Mouse (Mus musculus): ENCODE data around the gene Nus1. TPM values are rescaled to one million over a fixed set of nuclear protein-coding genes. Genes with fewer than 3 reads are reported as not detected.

Gene Nus1
- total and polyA plus RNA-seq, 3 experiments: 15.9 to 51.9 (median 27.9) TPM

GRCm38 (mm10) chr10:52398715-52399114 lies 18.6 kb upstream of the Nus1 start:
- in situ Hi-C loops (cut with MboI; ENCODE audit: low pct_ligation_motif_present, low pct_unique_long_range_greater_than_20kb, low sequenced_read_pairs) (loop anchor here (25.0 kb wide), 1 partner anchor 286 kb away; no protein-coding TSS in a partner anchor), dilution Hi-C loops (cut with MboI; ENCODE audit: extremely low pct_ligation_motif_present, extremely low pct_unique_long_range_greater_than_20kb, low sequenced_read_pairs) (no loop called here)
- Histone ChIP-seq H3K4me2 (ENCODE audit: insufficient read depth, low read depth, poor library complexity, severe bottlenecking) (no peak overlapping the region), H3K9ac (ENCODE audit: insufficient read depth, low read depth) (no peak overlapping the region), H3K27me3 (replicated peaks) (no peaks in the 10 kb centered on the region), H3K4me3 (replicated peaks in 1 of 3; ENCODE audit: low read depth in 2 of 3, low read length in 2 of 3, poor library complexity in 1 of 3) (no peak overlapping the region), H3K4me1 (ENCODE audit: control insufficient read depth in 1 of 2, insufficient read depth in 2 of 2) (no peaks in the 10 kb centered on the region), H3K36me3 (replicated peaks in 1 of 2; ENCODE audit: control insufficient read depth in 1 of 2, insufficient read depth in 1 of 2, low read length in 1 of 2) (no peaks in the 10 kb centered on the region), H3K79me2 (replicated peaks; ENCODE audit: control insufficient read depth, extremely low read depth, insufficient read depth, poor library complexity, severe bottlenecking) (no peaks in the 10 kb centered on the region), H3K9me3 (replicated peaks; ENCODE audit: low read length) (no peaks in the 10 kb centered on the region), H3K27ac (ENCODE audit: insufficient read depth, low read depth) (no peak overlapping the region)
- no peak for TF ChIP-seq GABPA (IDR thresholded peaks at IDR 0.05; ENCODE audit: insufficient replicate concordance, low read depth, low read length)
- no peak for TF ChIP-seq POLR2A (IDR thresholded peaks at IDR 0.05; ENCODE audit: low read depth, low read length)
- TF ChIP-seq ZKSCAN1 (IDR thresholded peaks at IDR 0.05; ENCODE audit: borderline replicate concordance, low read depth, low read length): no peak
- TF ChIP-seq PAX5 (IDR thresholded peaks at IDR 0.05; ENCODE audit: low read length): no peak
- TF ChIP-seq TBP (conservative IDR thresholded peaks at IDR 0.05; ENCODE audit: low read depth, low read length): no peak
- TF ChIP-seq ETS1 (conservative IDR thresholded peaks at IDR 0.05; ENCODE audit: low read depth, low read length): no peak
- no peak for DNase-seq (ENCODE audit: extremely low read depth)

- Histone ChIP-seq H3K27ac (ENCODE audit: insufficient read depth, low read depth) (no peak overlapping the region), H3K27me3 (replicated peaks) (no peaks in the 10 kb centered on the region), H3K79me2 (replicated peaks; ENCODE audit: control insufficient read depth, extremely low read depth, insufficient read depth, poor library complexity, severe bottlenecking) (no peaks in the 10 kb centered on the region), H3K4me1 (ENCODE audit: control insufficient read depth in 1 of 2, insufficient read depth in 2 of 2) (no peaks in the 10 kb centered on the region), H3K9ac (ENCODE audit: insufficient read depth, low read depth) (no peak overlapping the region), H3K4me2 (ENCODE audit: insufficient read depth, low read depth, poor library complexity, severe bottlenecking) (no peak overlapping the region), H3K9me3 (replicated peaks; ENCODE audit: low read length) (no peaks in the 10 kb centered on the region), H3K36me3 (replicated peaks in 1 of 2; ENCODE audit: control insufficient read depth in 1 of 2, insufficient read depth in 1 of 2, low read length in 1 of 2) (no peaks in the 10 kb centered on the region), H3K4me3 (replicated peaks in 1 of 3; ENCODE audit: low read depth in 2 of 3, low read length in 2 of 3, poor library complexity in 1 of 3) (no peak overlapping the region)
- TF ChIP-seq JUND (conservative IDR thresholded peaks at IDR 0.05; ENCODE audit: low read depth, low read length) (no peak), MXI1 (IDR thresholded peaks at IDR 0.05; ENCODE audit: low read depth, low read length) (no peak), KAT2A (IDR thresholded peaks at IDR 0.05; ENCODE audit: insufficient replicate concordance, low read length) (no peak), NELFE (IDR thresholded peaks at IDR 0.05; ENCODE audit: low read depth, low read length) (no peak), RCOR1 (conservative IDR thresholded peaks at IDR 0.05; ENCODE audit: low read depth, low read length) (no peak), POLR2A (IDR thresholded peaks at IDR 0.05; ENCODE audit: low read depth, low read length) (no peak), USF2 (conservative IDR thresholded peaks at IDR 0.05; ENCODE audit: low read depth, low read length) (no peak), CTCF (conservative IDR thresholded peaks at IDR 0.05 in 1 of 2, IDR thresholded peaks at IDR 0.05 in 1 of 2; ENCODE audit: low read depth in 2 of 2, low read length in 2 of 2) (no peak), MEF2A (IDR thresholded peaks at IDR 0.05; ENCODE audit: borderline replicate concordance, low read depth, low read length) (no peak), PAX5 (IDR thresholded peaks at IDR 0.05; ENCODE audit: low read length) (no peak), SIN3A (IDR thresholded peaks at IDR 0.05; ENCODE audit: low read length) (no peak), UBTF (IDR thresholded peaks at IDR 0.05; ENCODE audit: low read depth, low read length) (no peak), GABPA (IDR thresholded peaks at IDR 0.05; ENCODE audit: insufficient replicate concordance, low read depth, low read length) (no peak), EP300 (IDR thresholded peaks at IDR 0.05; ENCODE audit: low read length) (no peak), ZMIZ1 (IDR thresholded peaks at IDR 0.05; ENCODE audit: low read depth, low read length) (no peak), TBP (conservative IDR thresholded peaks at IDR 0.05; ENCODE audit: low read depth, low read length) (no peak), IRF4 (IDR thresholded peaks at IDR 0.05; ENCODE audit: low read depth, low read length) (no peak), MAFK (IDR thresholded peaks at IDR 0.05; ENCODE audit: insufficient replicate concordance, low read length) (no peak), BHLHE40 (IDR thresholded peaks at IDR 0.05; ENCODE audit: low read depth, low read length) (no peak)
- in situ Hi-C loops (cut with MboI; ENCODE audit: low pct_ligation_motif_present, low pct_unique_long_range_greater_than_20kb, low sequenced_read_pairs): loop anchor here (25.0 kb wide), 1 partner anchor 287 kb away; no protein-coding TSS in a partner anchor
- dilution Hi-C loops (cut with MboI; ENCODE audit: extremely low pct_ligation_motif_present, extremely low pct_unique_long_range_greater_than_20kb, low sequenced_read_pairs): no loop called here
- no peak for DNase-seq (ENCODE audit: extremely low read depth)
These were observed 17.6 kb upstream of the Nus1 start for GRCm38 (mm10) chr10:52399722-52400121.
